Mouse (Mus musculus) spleen, postnatal 10 days (tissue): ENCODE results near the gene 1700020N01Rik.

Source experiments
- DNase-seq, 2 experiments: peaks; one replicate each; pipeline ENCODE4 v3.0.0; 2021 to 2022; ENCODE audit warnings: low spot score in 2 of 2

Gene 1700020N01Rik

DNA sequence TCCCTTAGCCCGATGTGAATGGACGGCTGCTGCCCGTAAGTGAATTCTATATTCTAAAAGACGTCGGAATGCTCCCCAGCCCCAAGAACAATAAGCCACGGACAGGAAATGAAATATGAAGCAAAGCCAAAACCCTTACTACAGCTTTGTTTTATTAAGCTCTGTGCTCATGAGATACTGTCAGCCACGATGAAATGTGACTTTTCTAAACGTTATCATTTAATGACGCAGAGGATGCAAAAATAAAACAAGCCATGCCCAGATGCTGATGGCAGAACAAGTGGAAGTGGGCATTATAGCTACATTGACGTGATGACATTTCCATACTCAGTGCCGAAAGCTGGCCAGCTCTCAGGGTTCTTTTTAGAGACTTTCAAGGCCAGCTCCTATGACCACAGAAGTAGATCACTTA lies 76.8 kb downstream of the 1700020N01Rik start:
- DNase-seq, result no peak

DNA sequence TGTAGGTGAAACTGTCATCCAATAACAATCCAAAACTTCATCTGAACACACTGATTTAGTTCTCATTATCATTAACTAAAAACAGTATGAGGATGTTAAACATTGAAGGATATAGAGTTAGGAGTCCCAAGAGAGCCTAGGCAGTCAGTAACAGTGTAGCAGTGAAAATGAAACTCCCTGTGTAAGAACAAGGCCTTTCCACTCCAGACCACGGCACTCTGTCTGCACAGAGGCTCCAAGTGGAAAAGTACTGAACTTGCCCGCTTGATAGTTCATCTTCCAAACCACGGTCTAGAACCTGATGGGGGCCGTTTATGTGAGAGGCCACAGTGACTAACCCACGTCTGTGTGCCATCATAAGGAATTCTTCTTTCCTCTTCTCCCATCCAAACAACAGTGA lies 77.2 kb downstream of the 1700020N01Rik start:
- no peak for DNase-seq
